Mouse (Mus musculus) hematopoietic stem cell, adult 5-6 weeks (primary cell): ENCODE measurements around the gene Pomp. TPM values are rescaled to one million over a fixed set of nuclear protein-coding genes. Genes with fewer than 3 reads are reported as not detected.

Experiments
- ATAC-seq, 2 experiments: fragments of 125-278 bp in 1 of 2; replicated peaks in 1 of 2; 2 replicates each; pipeline ENCODE4 v1.8.0; 2016 to 2017; ENCODE audit warnings: inconsistent platforms in 2 of 2, mild to moderate bottlenecking in 2 of 2, moderate number of reproducible peaks in 2 of 2, low read depth in 1 of 2, moderate TSS enrichment in 1 of 2; ENCODE audit not compliant: low FRiP score in 2 of 2, poor library complexity in 2 of 2, severe bottlenecking in 2 of 2, insufficient read depth in 1 of 2, low TSS enrichment in 1 of 2
- total RNA-seq: library from RNA; stranded (forward); fragments of 172-1452, 232-1000 nt; gene quantifications from 2 replicates; pipeline ENCODE4 v1.2.3, GENCODE M21; 2017

The Pomp gene
- total RNA-seq: 109 and 117 TPM in 2 replicates

- peak; percentile 87 for ATAC-seq
These were observed at the start of gene Pomp for GRCm38 (mm10) chr5:147860449-147861261. TSS of gene Pomp (plus strand) at chr5:147860461.

GRCm38 (mm10) chr5:147812255-147813040, 47.8 kb upstream of the Pomp start:
- ATAC-seq: no peak

GRCm38 (mm10) chr5:147814971-147815370, 45.3 kb upstream of the Pomp start:
- no peak for ATAC-seq

- no peak for ATAC-seq
These were observed 44.7 kb upstream of the Pomp start for GRCm38 (mm10) chr5:147815592-147815991.

GRCm38 (mm10) chr5:147816465-147816864, 43.8 kb upstream of the Pomp start:
- no peak for ATAC-seq

GRCm38 (mm10) chr5:147817747-147818496, 42.3 kb upstream of the Pomp start:
- no peak for ATAC-seq

GRCm38 (mm10) chr5:147818866-147819265, 41.4 kb upstream of the Pomp start:
- no peak for ATAC-seq

- ATAC-seq: no peak
These were observed 40.4 kb upstream of the Pomp start for GRCm38 (mm10) chr5:147819895-147820294.

- ATAC-seq: no peak
These were observed 36.1 kb upstream of the Pomp start for GRCm38 (mm10) chr5:147824021-147824605.

GRCm38 (mm10) chr5:147825375-147825969, 34.8 kb upstream of the Pomp start:
- ATAC-seq: peak in 1 of 2 experiments; percentile 46; a peak in 3 of 4 replicates

- no peak for ATAC-seq
These were observed 34.2 kb upstream of the Pomp start for GRCm38 (mm10) chr5:147826091-147826490.

- ATAC-seq: no peak
These were observed 33.7 kb upstream of the Pomp start for GRCm38 (mm10) chr5:147826546-147826945.

GRCm38 (mm10) chr5:147828846-147829245, 31.4 kb upstream of the Pomp start:
- no peak for ATAC-seq

GRCm38 (mm10) chr5:147832842-147833241, 27.4 kb upstream of the Pomp start:
- no peak for ATAC-seq

GRCm38 (mm10) chr5:147834841-147835500, 25.3 kb upstream of the Pomp start:
- no peak for ATAC-seq

- peak in 1 of 2 experiments; percentile 69; a peak in 2 of 4 replicates for ATAC-seq
These were observed 20.8 kb upstream of the Pomp start for GRCm38 (mm10) chr5:147839418-147839817.

GRCm38 (mm10) chr5:147843340-147843739, 16.9 kb upstream of the Pomp start:
- ATAC-seq: no peak
